Mouse (Mus musculus): ENCODE data around the gene Gata3. TPM values are rescaled to one million over a fixed set of nuclear protein-coding genes. Genes with fewer than 3 reads are reported as not detected.

Gata3 gene
- 5.2 and 5.4 TPM in 2 replicates for polyA plus RNA-seq (2012; rRNA removed)

GRCm38 (mm10) chr2:9889651-9890183 is at the start of gene Gata3:
TSS of gene Gata3 (minus strand) at chr2:9890034.

GRCm38 (mm10) chr2:9888913-9889650 is 752 bp downstream of the Gata3 start, which contains the start of gene 9230102O04Rik:
TSS of gene 9230102O04Rik (minus strand) at chr2:9889540.

GRCm38 (mm10) chr2:9881051-9881591 is 8.7 kb downstream of the Gata3 start, which contains the start of gene 4930412O13Rik:
TSS of gene 4930412O13Rik (plus strand) at chr2:9881252.

Other genes with a start within 250 kb of the Gata3 start
- gene 4930412O13Rik, start 8.8 kb downstream of the Gata3 start, polyA plus RNA-seq (2012; rRNA removed), result 0.67 and 0.74 TPM in 2 replicates
- 0.60 and 0.95 TPM in 2 replicates for gene 9230102O04Rik, start 494 bp downstream of the Gata3 start, polyA plus RNA-seq (2012; rRNA removed)
- gene Taf3, start 158.6 kb upstream of the Gata3 start, polyA plus RNA-seq (2012; rRNA removed), result 6.7 and 8.5 TPM in 2 replicates
- 352 and 395 TPM in 2 replicates for gene Atp5c1, start 190.5 kb upstream of the Gata3 start, polyA plus RNA-seq (2012; rRNA removed)
- gene Kin, start 190.6 kb upstream of the Gata3 start, polyA plus RNA-seq (2012; rRNA removed), result 17.7 and 18.8 TPM in 2 replicates
- 2.8 and 3.1 TPM in 2 replicates for gene Itih2, start 241.4 kb upstream of the Gata3 start, polyA plus RNA-seq (2012; rRNA removed)

All from central nervous system, embryonic 18 days (tissue).